Mouse (Mus musculus) megakaryocyte-erythroid progenitor cell, adult 5-6 weeks (primary cell): ENCODE data around the gene Ccdc184. TPM values are rescaled to one million over a fixed set of nuclear protein-coding genes. Genes with fewer than 3 reads are reported as not detected.

Experiments
- ATAC-seq: replicated peaks from 2 replicates; pipeline ENCODE4 v1.8.0; 2016; ENCODE audit warnings: mild to moderate bottlenecking, inconsistent platforms; ENCODE audit not compliant: severe bottlenecking, poor library complexity, low FRiP score, low TSS enrichment
- total RNA-seq, 2 experiments: library from RNA; stranded (forward) in 1 of 2; stranded (reverse) in 1 of 2; fragments of 200-1000, 215-1000 nt in 1 of 2; fragments of >200 nt in 1 of 2; fragmentation: Nextera tagmentation in 1 of 2; gene quantifications; 2 replicates each; pipeline ENCODE4 v1.2.3; 2014 to 2017

The Ccdc184 gene
- total RNA-seq, 2 experiments from 2014 or later: not detected

- no peak for ATAC-seq
Measured at GRCm38 (mm10) chr15:98195442-98195841, 28.5 kb downstream of the Ccdc184 start, which contains the start of gene Olfr288. TSS of gene Olfr288 (minus strand) at chr15:98195542.

- ATAC-seq: no peak
Measured at GRCm38 (mm10) chr15:98209676-98210075, 42.7 kb downstream of the Ccdc184 start.

- ATAC-seq: no peak
Measured at GRCm38 (mm10) chr15:98213336-98213870, 46.4 kb downstream of the Ccdc184 start.

GRCm38 (mm10) chr15:98214130-98214529 lies 47.2 kb downstream of the Ccdc184 start:
- no peak for ATAC-seq

Other genes starting within 250 kb of the Ccdc184 start
- gene Tmem106c, start 203.0 kb upstream of the Ccdc184 start, total RNA-seq (2014; fragmentation: Nextera tagmentation): 20.9 and 35.9 TPM in 2 replicates
- gene Tmem106c, start 203.0 kb upstream of the Ccdc184 start, total RNA-seq (2017): 13.1 and 18.7 TPM in 2 replicates
- gene Col2a1, start 162.5 kb upstream of the Ccdc184 start, total RNA-seq (2014; fragmentation: Nextera tagmentation): not detected in 2 replicates
- gene Col2a1, start 162.5 kb upstream of the Ccdc184 start, total RNA-seq (2017): not detected in 2 replicates
- gene Pfkm, start 74.6 kb upstream of the Ccdc184 start, total RNA-seq (2014; fragmentation: Nextera tagmentation): 69.0 and 74.9 TPM in 2 replicates
- 63.7 and 89.1 TPM in 2 replicates for gene Pfkm, start 74.6 kb upstream of the Ccdc184 start, total RNA-seq (2017)
- gene Senp1, start 73.4 kb upstream of the Ccdc184 start, total RNA-seq (2014; fragmentation: Nextera tagmentation): 45.5 and 46.0 TPM in 2 replicates
- 35.2 and 39.0 TPM in 2 replicates for gene Senp1, start 73.4 kb upstream of the Ccdc184 start, total RNA-seq (2017)
- 21.0 and 25.6 TPM in 2 replicates for gene Asb8, start 1.5 kb upstream of the Ccdc184 start, total RNA-seq (2014; fragmentation: Nextera tagmentation)
- gene Asb8, start 1.5 kb upstream of the Ccdc184 start, total RNA-seq (2017): 14.8 and 16.4 TPM in 2 replicates
- not detected in 2 replicates for gene Olfr288, start 28.4 kb downstream of the Ccdc184 start, total RNA-seq (2014; fragmentation: Nextera tagmentation)
- not detected in 2 replicates for gene Olfr288, start 28.4 kb downstream of the Ccdc184 start, total RNA-seq (2017)
- not detected in 2 replicates for gene Gm44579, start 53.8 kb downstream of the Ccdc184 start, total RNA-seq (2014; fragmentation: Nextera tagmentation)
- gene Gm44579, start 53.8 kb downstream of the Ccdc184 start, total RNA-seq (2017): not detected in 2 replicates
- gene Olfr287, start 53.9 kb downstream of the Ccdc184 start, total RNA-seq (2014; fragmentation: Nextera tagmentation): not detected in 2 replicates
- gene Olfr287, start 53.9 kb downstream of the Ccdc184 start, total RNA-seq (2017): not detected in 2 replicates
- not detected in 2 replicates for gene Olfr286, start 67.3 kb downstream of the Ccdc184 start, total RNA-seq (2014; fragmentation: Nextera tagmentation)
- not detected in 2 replicates for gene Olfr286, start 67.3 kb downstream of the Ccdc184 start, total RNA-seq (2017)
- gene H1fnt, start 90.1 kb downstream of the Ccdc184 start, total RNA-seq (2014; fragmentation: Nextera tagmentation): not detected in 2 replicates
- not detected in 2 replicates for gene H1fnt, start 90.1 kb downstream of the Ccdc184 start, total RNA-seq (2017)
- gene Zfp641, start 129.0 kb downstream of the Ccdc184 start, total RNA-seq (2014; fragmentation: Nextera tagmentation): not detected in 2 replicates
- gene Zfp641, start 129.0 kb downstream of the Ccdc184 start, total RNA-seq (2017): not detected in 2 replicates
- not detected in 2 replicates for gene Olfr285, start 150.2 kb downstream of the Ccdc184 start, total RNA-seq (2014; fragmentation: Nextera tagmentation)
- gene Olfr285, start 150.2 kb downstream of the Ccdc184 start, total RNA-seq (2017): not detected in 2 replicates
- gene Olfr284, start 173.8 kb downstream of the Ccdc184 start, total RNA-seq (2014; fragmentation: Nextera tagmentation): not detected in 2 replicates
- gene Olfr284, start 173.8 kb downstream of the Ccdc184 start, total RNA-seq (2017): not detected in 2 replicates
- not detected in 2 replicates for gene Olfr283, start 213.8 kb downstream of the Ccdc184 start, total RNA-seq (2014; fragmentation: Nextera tagmentation)
- not detected in 2 replicates for gene Olfr283, start 213.8 kb downstream of the Ccdc184 start, total RNA-seq (2017)